Mouse (Mus musculus) layer of hippocampus, postnatal 25 days (tissue): ENCODE data around the gene Papln. TPM values are rescaled to one million over a fixed set of nuclear protein-coding genes. Genes with fewer than 3 reads are reported as not detected.

Experiments
- DNase-seq, 2 experiments: peaks; one replicate each; pipeline ENCODE4 v3.0.0; 2022; ENCODE audit warnings: mixed read lengths in 2 of 2, low spot score in 1 of 2; ENCODE audit errors: extremely low spot score in 1 of 2
- total RNA-seq, 2 experiments: library from RNA; stranded (reverse); gene quantifications; 2 replicates each; pipeline ENCODE4 v1.2.3; 2021

Papln gene
- 1 to 10 TPM; 2.4 to 3.5 TPM for total RNA-seq

DNA sequence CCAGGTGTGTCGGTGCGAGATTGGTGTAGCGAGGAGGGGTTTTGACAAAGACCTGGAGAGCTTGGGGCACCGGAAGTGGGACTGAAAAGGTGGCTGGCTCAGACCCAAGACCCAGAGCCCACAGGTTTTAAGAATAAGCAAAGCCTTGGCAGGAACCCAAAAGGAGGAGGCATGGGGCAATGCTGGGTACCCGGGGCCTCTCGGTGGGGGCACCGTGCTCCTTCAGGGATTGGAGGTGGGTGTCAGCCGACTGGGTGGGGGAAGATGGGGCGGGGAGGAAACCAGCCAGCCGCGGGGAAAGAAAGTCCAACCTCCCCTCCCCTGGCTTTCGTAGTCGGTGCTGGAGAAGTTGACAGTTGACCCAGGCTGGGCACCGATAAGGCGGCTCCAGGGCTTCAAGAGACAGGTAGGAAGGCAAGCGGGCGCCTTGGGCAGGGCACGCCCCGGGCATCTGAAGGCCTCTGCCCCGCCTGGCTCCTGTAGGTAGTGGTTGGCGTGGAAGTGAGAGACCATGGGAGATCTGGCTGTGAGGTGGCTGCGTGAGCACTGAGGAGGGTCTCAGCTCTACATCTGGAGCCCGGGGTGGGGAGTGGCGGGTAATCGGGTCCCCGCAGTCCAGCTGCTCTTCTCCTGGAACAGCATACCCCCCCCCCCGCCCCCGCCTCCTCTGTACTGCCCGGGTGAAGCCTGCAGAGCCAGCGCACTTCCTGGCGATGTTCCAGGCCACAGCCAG is at the start of gene Papln:
TSS of gene Papln (plus strand) at position 324 of the 733 bp plus-strand sequence.
- no peak for DNase-seq

DNA sequence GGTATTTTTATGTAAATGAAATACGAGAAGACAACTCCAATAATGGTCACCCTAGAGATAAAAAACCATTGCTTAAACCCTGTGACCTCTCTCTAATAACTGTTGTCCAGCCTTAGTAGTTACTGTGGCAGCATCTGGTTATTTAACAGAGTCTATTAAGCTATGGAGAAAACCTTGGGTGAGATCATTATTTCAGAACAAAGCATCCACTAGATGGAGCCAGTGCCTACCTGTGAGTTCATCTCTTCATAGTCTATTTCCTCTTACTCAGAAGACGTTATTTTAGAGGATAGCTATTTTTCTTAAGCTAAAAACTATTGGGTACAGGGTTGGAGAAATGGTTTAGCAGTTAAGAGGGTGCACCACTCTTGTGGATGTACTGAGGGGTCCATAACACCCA is 49.7 kb upstream of the Papln start:
- peak in 1 of 2 experiments; percentile 35 for DNase-seq

DNA sequence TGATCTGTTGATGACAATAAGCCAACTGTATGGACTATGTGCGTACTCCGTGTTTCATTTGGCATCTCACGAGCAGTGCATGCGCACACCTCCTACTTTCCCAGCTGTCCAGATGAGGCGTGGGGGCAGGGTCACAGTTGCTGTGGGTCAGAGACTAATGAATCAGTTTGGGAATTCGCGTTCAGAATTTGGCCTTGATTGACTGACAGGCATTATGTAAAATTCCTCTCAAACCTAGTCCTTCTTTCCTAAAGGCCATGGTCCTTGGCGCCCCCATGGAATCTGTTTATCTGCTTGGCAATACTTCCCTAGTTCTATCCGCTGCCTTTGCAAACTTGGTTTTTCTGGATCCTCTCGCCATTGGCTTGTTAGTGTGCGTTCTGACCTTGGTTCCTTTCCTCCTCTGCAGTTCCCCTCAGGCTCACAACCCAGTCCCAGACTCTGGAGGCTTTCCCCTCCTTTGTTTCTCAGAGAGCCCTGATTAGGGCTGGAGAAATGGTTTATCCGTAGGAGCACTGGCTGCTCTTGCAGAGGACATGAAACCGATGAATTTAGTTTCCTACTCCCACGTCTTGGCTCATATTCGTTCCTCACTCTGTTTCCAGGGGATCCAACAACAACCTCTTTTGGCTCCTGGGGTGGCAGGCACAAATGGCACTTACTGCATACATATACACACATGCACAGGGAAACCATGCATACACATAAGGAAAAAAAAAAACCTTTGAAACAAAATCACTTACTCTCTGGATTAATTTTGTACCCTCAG is 46.8 kb upstream of the Papln start:
- no peak for DNase-seq

DNA sequence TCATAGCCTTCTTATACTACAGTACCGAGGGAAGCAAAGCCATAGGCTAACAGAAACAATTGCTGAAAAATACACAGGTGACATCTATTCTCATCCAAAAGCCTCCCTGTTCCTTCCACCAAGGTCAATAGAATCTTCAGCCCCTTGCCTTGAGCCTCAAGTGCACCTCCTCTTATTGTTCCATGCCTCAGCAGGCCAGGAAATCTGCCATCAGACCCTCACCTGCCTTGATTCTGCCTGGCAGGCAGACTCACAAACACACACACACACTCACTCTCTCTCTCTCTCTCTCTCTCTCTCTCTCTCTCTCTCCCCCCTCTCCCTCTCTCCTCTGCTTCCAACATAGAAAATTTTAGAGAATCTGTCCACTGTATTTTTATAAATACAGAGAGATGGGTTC is 44.0 kb upstream of the Papln start:
- no peak for DNase-seq

DNA sequence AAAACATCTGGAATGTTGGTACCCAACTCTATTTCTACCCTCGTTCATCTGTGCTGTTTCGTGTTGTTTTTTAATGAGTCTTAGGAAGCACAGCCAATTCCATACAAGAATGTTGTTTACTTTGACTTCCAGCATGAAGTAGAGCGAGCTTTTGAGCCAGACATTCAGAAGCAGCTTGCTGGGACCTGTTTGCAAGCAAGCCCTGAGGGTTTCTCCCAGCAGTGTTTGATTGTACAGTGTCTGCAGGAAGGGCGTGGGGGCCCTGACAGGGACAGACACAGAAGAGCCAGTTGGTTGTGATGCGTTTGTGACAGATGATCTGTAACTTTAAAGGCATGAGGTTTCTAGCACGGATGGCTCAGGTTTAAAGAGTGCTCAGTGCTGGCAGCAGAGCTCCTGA is 42.2 kb upstream of the Papln start:
- DNase-seq, result no peak

DNA sequence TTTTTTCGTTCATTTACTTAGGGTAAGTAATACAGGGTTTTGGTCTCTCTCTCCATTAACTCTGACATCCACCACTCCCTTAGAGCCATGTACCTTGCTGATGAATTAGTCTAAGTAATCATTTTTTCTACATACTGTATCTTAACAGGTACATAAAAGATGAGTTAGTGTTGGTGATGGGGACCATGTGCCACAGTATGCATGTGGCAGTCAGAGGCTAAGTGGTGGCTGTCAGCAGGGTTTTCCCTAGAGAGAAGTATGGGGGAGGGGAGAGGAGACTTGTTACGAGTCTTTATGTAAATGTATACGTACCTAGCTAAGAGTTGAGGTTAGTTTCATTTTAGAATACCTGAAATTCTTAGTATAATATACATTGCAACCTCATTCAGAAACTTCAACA is 40.4 kb upstream of the Papln start:
- no peak for DNase-seq

DNA sequence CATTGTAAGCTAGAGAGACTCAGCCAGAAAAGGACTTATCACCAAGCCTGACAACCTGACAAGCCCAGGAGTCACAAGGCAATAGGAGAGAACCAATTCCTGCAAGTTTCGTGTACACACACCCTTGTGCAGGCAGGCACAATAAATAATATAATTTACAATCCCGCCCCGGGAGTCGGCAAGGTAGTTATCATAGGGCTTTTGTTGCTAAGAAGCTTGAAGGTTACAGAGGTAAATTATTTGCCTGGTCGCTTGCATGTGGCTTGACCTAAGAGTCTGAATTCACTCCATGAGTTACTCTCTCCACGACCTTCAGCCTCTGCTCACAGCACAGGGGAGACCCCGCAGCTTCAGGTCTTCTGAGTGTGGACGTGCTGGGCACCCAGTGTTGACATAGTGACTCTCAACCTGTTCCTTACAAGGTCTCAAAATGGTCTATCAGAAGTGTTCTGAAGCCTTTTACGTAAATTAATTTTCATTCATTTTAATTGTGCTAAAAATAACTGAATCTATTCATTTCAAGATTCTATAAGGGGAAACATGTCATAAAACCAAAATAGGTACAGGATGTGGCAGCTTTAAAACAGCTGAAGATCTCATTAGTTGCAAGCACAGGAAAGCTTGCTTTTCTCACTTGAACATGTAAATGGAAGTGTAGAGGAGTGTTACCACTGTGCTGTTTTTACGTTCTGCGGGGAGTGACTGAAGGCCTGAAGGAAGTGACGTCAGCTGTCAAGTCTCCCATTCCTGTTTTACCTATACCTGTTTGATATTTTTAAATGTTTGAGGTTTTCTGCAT is 36.7 kb upstream of the Papln start:
- DNase-seq, result no peak

DNA sequence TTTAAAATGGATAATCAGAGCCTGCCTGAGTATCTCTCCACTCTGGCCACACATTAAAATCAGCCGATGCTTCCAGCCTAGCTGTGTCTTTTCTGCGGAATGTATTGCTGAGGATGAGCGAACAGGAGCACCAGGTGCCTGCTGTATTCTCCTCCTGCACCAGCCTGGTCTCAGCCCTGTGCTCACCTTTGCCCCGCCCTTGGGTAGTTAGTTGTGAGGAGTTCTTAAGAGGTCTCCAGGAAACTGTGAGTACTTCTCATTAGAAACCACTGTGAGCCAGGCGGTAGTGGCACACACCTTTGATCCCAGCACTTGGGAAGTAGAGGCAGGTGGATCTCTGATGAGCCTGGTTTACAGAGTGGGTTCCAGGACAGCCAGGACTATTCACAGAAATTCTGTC is 31.2 kb upstream of the Papln start:
- DNase-seq, result no peak

DNA sequence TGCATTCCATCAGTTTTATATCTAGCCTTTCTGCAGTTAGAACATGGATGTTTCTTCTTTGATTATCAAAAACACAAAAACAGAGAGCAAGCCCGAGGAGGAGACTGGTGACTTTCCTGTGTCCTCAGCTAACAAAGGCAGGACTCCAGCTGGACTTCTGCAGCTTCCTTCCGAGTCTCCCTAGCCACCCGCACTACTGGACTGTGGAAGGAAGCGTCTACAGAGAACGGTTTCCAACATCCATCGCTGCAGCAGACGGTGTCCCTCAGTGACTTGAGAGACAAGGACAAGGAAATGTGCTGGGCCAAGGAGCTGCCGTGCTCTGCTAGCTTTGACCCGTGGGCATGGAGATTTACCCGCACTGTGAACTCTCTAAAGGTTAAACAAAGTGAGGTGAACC is 29.4 kb upstream of the Papln start:
- no peak for DNase-seq

DNA sequence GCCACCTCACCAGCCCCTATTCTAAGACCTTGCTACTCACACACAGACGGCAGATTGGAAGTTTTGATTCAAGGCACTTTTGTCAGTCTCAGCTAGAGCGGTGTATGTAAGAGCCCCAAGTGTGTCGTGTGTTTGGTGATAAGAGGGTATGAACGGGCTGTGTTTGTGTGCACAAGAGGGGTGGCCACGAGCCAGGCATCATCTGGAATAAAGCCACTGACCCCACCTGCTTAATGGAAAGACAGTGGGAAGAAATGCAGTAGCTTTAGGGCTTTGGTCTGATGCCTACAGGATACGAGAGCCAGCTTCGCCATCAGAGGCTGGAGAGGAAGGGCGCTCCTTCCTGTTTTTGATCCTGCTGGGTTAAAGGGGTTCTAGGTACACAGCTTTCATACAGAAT is 27.2 kb upstream of the Papln start:
- DNase-seq, result no peak

DNA sequence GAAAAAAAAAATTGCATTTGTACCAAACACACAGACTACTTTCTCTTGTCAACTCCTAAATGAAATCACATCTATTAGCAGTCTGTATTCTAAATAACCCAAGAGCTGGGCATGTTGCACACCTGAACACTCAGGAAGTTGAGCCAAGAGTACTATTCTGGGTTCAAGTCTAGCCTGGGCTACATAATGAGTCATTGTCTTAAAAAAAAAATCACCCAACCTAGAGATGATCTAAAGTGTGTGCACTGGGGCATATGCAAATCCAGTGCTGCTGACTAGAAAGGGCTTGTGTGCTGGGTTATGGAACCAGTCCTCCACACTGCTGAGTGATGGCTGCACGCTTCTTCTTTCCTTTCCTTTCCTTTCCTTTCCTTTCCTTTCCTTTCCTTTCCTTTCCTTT is 24.8 kb upstream of the Papln start:
- no peak for DNase-seq

DNA sequence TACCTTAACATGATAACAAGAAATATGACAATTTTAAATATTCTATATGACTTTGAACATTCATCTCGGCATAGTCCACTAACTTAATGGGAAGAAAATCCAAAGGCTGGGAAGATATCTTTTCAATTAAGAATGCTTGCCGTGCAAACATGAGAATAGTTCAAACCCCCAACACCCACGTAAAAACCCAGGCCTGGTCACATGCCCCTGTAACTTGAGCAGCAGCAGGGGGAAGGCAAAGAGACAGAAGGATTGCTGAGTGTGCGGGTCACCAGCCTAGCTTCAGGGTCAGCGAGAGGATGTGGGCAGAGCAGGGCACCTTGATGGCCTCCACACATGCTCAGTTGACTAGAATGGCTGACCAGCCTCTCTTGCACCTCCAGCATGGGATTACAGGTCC is 21.7 kb upstream of the Papln start:
- DNase-seq, result no peak

DNA sequence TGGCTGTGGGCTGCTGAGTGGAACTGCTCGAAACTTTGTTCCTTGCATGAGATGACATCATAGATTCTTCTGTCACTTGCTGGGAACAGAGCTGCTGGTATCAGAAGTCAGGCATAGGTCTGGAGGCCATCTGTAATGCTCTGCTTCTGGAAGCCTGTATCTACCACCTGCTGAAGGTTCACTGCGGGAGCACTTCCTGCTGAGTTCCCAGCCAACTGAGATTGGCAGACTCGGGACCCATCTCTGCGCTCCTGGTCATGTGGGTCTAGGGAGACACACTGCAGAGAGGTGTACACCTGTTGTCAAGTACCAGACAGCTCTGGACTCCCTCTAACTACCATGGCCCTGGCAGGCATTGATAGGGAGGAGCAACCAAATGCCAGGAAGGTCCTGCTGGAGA is 20.6 kb upstream of the Papln start:
- DNase-seq, result no peak

DNA sequence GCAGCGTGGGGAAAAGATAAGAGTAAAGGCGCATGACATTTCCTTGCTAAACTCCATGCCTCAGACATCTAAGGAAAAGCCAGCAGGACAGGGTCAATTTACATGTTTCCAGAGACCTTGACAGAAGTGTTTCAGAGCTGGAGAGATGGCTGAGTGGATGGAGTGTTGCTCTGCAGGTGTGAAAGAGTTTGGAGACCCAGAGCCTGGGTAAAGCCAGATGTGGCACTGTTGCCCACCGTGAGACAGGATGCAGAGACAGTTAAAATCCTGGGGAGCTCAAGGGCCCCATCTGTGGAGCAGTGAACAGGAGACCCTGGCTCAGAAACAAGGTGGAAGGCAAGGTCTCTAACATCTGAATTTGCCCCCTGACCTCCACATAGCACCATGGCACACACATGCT is 19.7 kb upstream of the Papln start:
- no peak for DNase-seq

DNA sequence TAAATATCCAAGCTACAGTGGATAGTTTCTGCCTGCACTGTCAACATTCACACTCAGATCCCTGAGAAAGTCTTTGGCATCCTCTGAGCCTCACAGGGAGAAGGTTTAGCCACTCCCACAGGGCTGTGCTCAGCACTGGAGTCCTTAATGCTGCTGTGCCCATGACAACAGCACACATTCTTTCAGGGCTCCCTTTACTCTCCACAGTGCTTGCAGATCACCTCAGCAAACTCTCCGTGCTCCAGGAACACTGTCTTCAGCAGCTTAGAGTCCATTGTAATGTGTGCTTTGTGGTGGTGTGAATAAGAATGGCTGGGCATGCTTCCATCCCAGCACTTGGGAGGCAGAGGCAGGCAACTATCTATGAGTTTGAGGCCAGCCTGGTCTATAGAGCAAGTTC is 14.2 kb upstream of the Papln start:
- no peak for DNase-seq

DNA sequence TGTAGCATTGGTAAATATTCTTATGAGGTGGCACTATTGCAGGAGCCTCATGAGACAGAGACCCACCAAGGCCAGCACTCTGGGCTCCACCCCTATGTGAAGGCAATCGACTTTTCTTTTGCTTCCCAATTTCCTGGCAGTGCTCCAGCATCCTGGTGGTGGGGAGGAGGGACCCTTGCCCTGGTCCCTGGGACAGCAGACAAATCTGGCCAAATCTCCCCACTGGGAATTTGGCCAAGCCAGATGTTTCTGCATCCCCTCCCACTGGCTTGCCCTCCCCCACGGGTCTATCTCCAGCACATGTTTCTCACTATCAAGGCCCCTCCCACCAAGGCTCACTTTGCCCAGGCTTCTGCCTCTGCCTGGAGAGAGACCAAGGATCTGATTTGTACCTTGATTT is 10.9 kb upstream of the Papln start:
- no peak for DNase-seq

DNA sequence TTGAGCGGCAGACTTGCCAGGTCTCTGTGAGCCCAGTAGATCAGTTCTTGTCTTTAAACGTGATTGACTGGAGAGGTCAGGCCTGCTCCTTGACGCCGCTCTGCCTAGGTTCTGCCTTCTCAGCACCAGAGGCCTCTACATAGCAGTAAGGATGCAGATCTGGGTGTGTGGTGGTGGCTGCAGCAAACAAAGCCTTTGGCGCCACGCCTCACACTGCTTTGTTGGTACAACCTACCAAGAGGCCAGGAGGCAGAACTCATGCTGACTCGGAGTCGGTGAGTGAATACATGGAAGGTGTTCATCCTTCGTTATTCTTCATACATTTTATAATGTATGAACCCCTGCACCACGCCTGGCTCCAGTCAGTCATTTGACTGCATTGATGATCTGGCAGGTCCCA is 4.7 kb upstream of the Papln start:
- no peak for DNase-seq

DNA sequence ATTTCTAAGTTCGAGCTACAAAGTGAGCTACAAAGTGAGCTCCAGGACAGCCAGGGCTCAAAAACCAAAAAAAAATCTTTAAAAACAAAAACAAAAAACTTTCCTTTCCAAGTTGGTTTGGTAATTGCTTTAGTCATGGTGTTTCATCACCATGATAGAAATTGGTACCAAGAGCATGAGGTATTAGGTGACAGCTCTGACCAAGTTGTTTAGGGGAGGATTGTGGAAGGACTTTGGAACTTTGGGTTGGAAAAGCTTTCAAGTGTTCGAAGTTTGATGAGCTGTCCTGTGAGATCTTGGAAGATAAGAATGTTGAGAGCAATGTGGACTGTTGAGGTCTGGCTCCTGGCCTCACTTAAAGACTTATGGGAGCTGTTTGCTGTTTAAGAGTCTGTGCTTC is 3.2 kb upstream of the Papln start:
- DNase-seq, result no peak

DNA sequence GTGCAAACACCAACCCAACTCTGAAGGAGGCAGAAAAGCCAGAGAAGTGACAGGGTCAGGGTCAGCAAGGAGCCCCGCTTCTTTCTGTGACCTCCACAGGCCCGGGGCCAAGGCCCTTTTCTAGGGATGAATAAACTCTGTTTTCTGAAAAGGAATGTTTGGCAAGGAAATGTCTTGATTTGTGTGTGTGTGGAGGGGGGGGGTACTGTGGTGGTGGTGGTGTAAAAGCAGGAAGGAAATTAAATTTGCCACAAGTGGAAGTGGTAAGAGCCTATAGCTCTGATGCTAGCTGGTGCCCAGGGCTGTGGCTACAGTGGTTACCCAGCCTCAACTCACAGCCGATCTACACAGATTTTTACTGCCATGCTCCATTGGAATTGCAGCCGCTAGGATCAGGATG is 728 bp upstream of the Papln start:
- DNase-seq, result no peak

DNA sequence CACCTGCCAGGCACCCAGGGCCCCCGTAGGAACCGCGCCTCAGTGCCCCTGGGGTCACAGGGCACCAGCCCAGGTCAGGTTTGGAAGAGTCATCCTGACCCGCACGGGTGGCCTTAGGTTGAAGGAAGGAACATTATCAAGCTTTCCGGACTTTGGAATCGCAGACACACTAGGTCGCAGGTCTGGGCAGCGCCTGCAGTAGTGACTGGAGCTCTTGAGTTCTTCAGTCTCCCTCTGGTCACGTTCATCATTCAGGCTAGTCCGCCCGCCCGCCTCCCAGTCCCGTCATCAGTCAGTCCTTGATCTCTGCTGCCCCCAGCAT is 571 bp downstream of the Papln start:
- no peak for DNase-seq

DNA sequence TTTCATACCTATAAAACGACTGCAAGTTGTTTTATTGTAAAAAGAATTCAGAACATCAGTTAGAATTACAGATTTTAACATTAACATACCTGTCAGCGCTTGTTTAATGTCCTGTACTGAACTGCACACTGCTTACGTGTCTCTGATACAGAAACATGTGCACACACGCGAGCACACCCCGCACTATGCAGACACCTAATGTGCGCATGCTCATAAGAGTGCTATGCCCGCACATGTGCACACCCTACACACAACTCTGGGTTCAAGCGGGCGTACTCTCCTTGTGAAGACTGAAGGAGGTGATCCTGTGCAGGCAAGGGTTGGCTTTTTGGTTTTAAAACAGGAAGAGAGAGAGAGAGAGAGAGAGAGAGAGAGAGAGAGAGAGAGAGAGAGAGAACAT is 1.1 kb downstream of the Papln start:
- DNase-seq, result no peak
